Mouse (Mus musculus) liver, adult 2 months (tissue): Measurements from ENCODE around the gene H2afy.

ENCODE experiments used
- CTCF ChIP-seq: fragments of 200-500 bp; IDR thresholded peaks from 2 replicates; pipeline ENCODE4 v1.5.1; 2011; ENCODE audit warnings: low read depth, low read length, control low read depth
- POLR2A ChIP-seq: fragments of 200-500 bp; IDR thresholded peaks from 2 replicates; pipeline ENCODE4 v1.6.1; 2011; ENCODE audit warnings: low read length, control low read depth; ENCODE audit not compliant: insufficient read depth; ENCODE audit errors: extremely low read depth

- TF ChIP-seq CTCF = no peak
- no peak for TF ChIP-seq POLR2A
These were observed 107.2 kb downstream of the H2afy start for GRCm38 (mm10) chr13:56029006-56029405.
